Mouse (Mus musculus): ENCODE data around the gene Abl2. TPM values are rescaled to one million over a fixed set of nuclear protein-coding genes. Genes with fewer than 3 reads are reported as not detected.

Abl2 gene
- polyA plus RNA-seq, 1 experiment = 16.4 TPM

DNA sequence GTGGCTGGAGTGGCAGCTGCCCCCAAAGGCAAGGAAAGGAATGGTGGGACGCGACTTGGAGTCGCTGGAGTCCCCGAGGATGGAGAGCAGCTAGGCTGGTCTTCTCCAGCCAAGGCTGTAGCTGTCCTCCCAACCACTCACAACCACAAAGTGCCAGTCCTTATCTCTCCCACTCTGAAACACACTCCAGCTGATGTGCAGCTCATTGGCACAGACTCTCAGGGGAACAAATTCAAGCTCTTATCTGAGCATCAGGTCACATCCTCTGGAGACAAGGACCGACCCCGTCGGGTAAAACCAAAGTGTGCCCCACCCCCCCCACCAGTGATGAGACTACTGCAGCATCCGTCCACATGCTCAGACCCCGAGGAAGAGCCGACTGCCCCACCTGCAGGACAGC lies 83.2 kb downstream of the Abl2 start:
- no peak overlapping the region for H3K27ac ChIP-seq (ENCODE audit: insufficient read depth, low read length)
- no peak overlapping the region for H3K4me3 ChIP-seq (replicated peaks; ENCODE audit: insufficient read depth, low read depth, low read length)
- no peaks in the 10 kb centered on the region for H3K27me3 ChIP-seq (ENCODE audit: control insufficient read depth, insufficient read depth, low read length)
- peaks cover 21% of the 10 kb centered on the region for H3K4me1 ChIP-seq (ENCODE audit: control insufficient read depth, insufficient read depth, low read length)
- TF ChIP-seq POLR2A (IDR thresholded peaks at IDR 0.05; ENCODE audit: borderline replicate concordance, insufficient read depth, low read length) (no peak), CTCF (IDR thresholded peaks at IDR 0.05; ENCODE audit: borderline replicate concordance, insufficient read depth, low read depth, low read length) (no peak)
- DNase-seq = no peak
- WGBS = 81% methylated on average over 10 of the region's 10 CpGs

- TF ChIP-seq POLR2A (IDR thresholded peaks at IDR 0.05; ENCODE audit: borderline replicate concordance, insufficient read depth, low read length) (no peak), CTCF (IDR thresholded peaks at IDR 0.05; ENCODE audit: borderline replicate concordance, insufficient read depth, low read depth, low read length) (no peak)
- Histone ChIP-seq H3K4me1 (ENCODE audit: control insufficient read depth, insufficient read depth, low read length) (peaks cover 25% of the 10 kb centered on the region), H3K4me3 (replicated peaks; ENCODE audit: insufficient read depth, low read depth, low read length) (no peak overlapping the region), H3K27me3 (ENCODE audit: control insufficient read depth, insufficient read depth, low read length) (no peaks in the 10 kb centered on the region), H3K27ac (ENCODE audit: insufficient read depth, low read length) (no peak overlapping the region)
- 77% methylated on average over 12 of the region's 12 CpGs for WGBS
- DNase-seq = no peak
Measured at GRCm38 (mm10) chr1:156642813-156643212, 84.2 kb downstream of the Abl2 start.

GRCm38 (mm10) chr1:156644061-156644460 lies 85.5 kb downstream of the Abl2 start:
- no peak for DNase-seq
- Histone ChIP-seq H3K27me3 (ENCODE audit: control insufficient read depth, insufficient read depth, low read length) (no peaks in the 10 kb centered on the region), H3K27ac (ENCODE audit: insufficient read depth, low read length) (peak overlapping the region; percentile 73; the same call in 1 of the 2 replicates), H3K4me1 (ENCODE audit: control insufficient read depth, insufficient read depth, low read length) (peaks cover 25% of the 10 kb centered on the region), H3K4me3 (replicated peaks; ENCODE audit: insufficient read depth, low read depth, low read length) (no peak overlapping the region)
- TF ChIP-seq CTCF (IDR thresholded peaks at IDR 0.05; ENCODE audit: borderline replicate concordance, insufficient read depth, low read depth, low read length) = no peak
- TF ChIP-seq POLR2A (IDR thresholded peaks at IDR 0.05; ENCODE audit: borderline replicate concordance, insufficient read depth, low read length) = no peak
- WGBS = 72% methylated on average over 10 of the region's 10 CpGs

- H3K27me3 ChIP-seq (ENCODE audit: control insufficient read depth, insufficient read depth, low read length) = no peaks in the 10 kb centered on the region
- H3K27ac ChIP-seq (ENCODE audit: insufficient read depth, low read length) = peak overlapping the region; percentile 73
- WGBS = 17% methylated on average over 13 of the region's 13 CpGs
- TF ChIP-seq CTCF (IDR thresholded peaks at IDR 0.05; ENCODE audit: borderline replicate concordance, insufficient read depth, low read depth, low read length) (no peak), POLR2A (IDR thresholded peaks at IDR 0.05; ENCODE audit: borderline replicate concordance, insufficient read depth, low read length) (no peak)
- DNase-seq = peak; percentile 64 to 82
- no peak overlapping the region for H3K4me3 ChIP-seq (replicated peaks; ENCODE audit: insufficient read depth, low read depth, low read length)
- H3K4me1 ChIP-seq (ENCODE audit: control insufficient read depth, insufficient read depth, low read length) = peaks cover 25% of the 10 kb centered on the region
Measured at GRCm38 (mm10) chr1:156644780-156645523, 86.4 kb downstream of the Abl2 start.

GRCm38 (mm10) chr1:156645971-156646370 lies 87.4 kb downstream of the Abl2 start:
- WGBS = 57% methylated on average over 4 of the region's 4 CpGs
- peak; percentile 53 to 69 for DNase-seq
- H3K4me3 ChIP-seq (replicated peaks; ENCODE audit: insufficient read depth, low read depth, low read length) = no peak overlapping the region
- H3K27me3 ChIP-seq (ENCODE audit: control insufficient read depth, insufficient read depth, low read length) = no peaks in the 10 kb centered on the region
- H3K27ac ChIP-seq (ENCODE audit: insufficient read depth, low read length) = peak overlapping the region; percentile 73; the same call in 1 of the 2 replicates
- TF ChIP-seq CTCF (IDR thresholded peaks at IDR 0.05; ENCODE audit: borderline replicate concordance, insufficient read depth, low read depth, low read length) (no peak), POLR2A (IDR thresholded peaks at IDR 0.05; ENCODE audit: borderline replicate concordance, insufficient read depth, low read length) (no peak)
- peaks cover 19% of the 10 kb centered on the region for H3K4me1 ChIP-seq (ENCODE audit: control insufficient read depth, insufficient read depth, low read length)

DNA sequence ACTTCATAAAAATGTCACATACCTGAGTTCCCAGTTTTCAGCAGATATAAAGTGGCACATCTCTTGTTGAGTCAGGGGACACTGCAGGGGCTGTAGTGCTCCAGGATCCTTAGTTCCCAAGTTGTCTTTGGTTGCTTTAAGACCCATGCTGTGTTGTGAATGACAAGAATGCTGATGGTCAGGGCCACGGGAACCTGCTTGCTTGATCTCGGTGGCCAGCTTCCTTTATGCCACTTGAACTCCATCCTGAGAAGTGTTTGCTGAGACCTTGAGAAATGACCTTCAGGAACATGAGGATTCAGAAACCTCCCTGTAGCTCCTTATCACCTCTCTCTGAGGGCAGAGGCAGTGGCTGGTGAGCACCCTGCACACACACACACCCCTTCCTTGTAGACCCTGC lies 90.1 kb downstream of the Abl2 start:
- peaks cover 19% of the 10 kb centered on the region for H3K4me1 ChIP-seq (ENCODE audit: control insufficient read depth, insufficient read depth, low read length)
- no peak overlapping the region for H3K4me3 ChIP-seq (replicated peaks; ENCODE audit: insufficient read depth, low read depth, low read length)
- TF ChIP-seq CTCF (IDR thresholded peaks at IDR 0.05; ENCODE audit: borderline replicate concordance, insufficient read depth, low read depth, low read length) (no peak), POLR2A (IDR thresholded peaks at IDR 0.05; ENCODE audit: borderline replicate concordance, insufficient read depth, low read length) (no peak)
- 32% methylated on average over 2 of the region's 2 CpGs for WGBS
- no peak for DNase-seq
- no peaks in the 10 kb centered on the region for H3K27me3 ChIP-seq (ENCODE audit: control insufficient read depth, insufficient read depth, low read length)
- no peak overlapping the region for H3K27ac ChIP-seq (ENCODE audit: insufficient read depth, low read length)

GRCm38 (mm10) chr1:156650631-156651030 lies 92.0 kb downstream of the Abl2 start:
- Histone ChIP-seq H3K4me1 (ENCODE audit: control insufficient read depth, insufficient read depth, low read length) (peaks cover 19% of the 10 kb centered on the region), H3K4me3 (replicated peaks; ENCODE audit: insufficient read depth, low read depth, low read length) (no peak overlapping the region), H3K27ac (ENCODE audit: insufficient read depth, low read length) (no peak overlapping the region), H3K27me3 (ENCODE audit: control insufficient read depth, insufficient read depth, low read length) (no peaks in the 10 kb centered on the region)
- TF ChIP-seq CTCF (IDR thresholded peaks at IDR 0.05; ENCODE audit: borderline replicate concordance, insufficient read depth, low read depth, low read length) = no peak
- TF ChIP-seq POLR2A (IDR thresholded peaks at IDR 0.05; ENCODE audit: borderline replicate concordance, insufficient read depth, low read length) = no peak
- 76% methylated on average over 9 of the region's 9 CpGs for WGBS
- no peak for DNase-seq

DNA sequence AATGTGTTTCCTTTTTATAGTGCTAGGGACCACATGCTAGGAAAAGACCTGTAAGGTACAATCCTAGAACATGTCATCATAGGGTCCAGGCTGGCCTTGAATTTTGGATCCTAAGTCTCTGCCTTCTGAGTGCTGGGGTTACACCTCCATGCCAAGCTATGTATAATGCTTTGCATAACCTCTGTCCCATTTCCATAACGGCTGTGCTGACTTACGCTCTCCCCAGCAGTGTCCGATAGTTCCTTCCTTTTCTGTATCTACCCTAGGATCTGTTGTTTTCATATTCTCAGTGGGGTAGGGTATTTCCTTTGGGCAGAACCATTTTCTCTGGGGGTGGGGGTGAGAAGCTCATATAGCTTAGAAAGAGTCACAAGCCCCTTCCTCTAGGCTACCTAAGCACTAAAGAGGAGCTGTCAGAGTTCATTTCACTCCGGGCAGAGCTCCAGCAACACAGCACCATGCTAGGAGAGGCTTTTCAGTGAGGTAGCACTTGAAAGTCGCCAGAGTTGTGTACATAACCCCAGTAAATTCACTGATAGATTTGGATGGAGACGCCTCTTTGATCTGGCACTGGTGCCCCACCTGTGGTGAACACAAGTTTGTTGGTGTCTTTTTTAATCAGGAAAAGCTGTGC lies 93.7 kb downstream of the Abl2 start:
- Histone ChIP-seq H3K4me1 (ENCODE audit: control insufficient read depth, insufficient read depth, low read length) (peaks cover 14% of the 10 kb centered on the region), H3K27me3 (ENCODE audit: control insufficient read depth, insufficient read depth, low read length) (no peaks in the 10 kb centered on the region), H3K27ac (ENCODE audit: insufficient read depth, low read length) (no peak overlapping the region), H3K4me3 (replicated peaks; ENCODE audit: insufficient read depth, low read depth, low read length) (no peak overlapping the region)
- DNase-seq = no peak
- TF ChIP-seq POLR2A (IDR thresholded peaks at IDR 0.05; ENCODE audit: borderline replicate concordance, insufficient read depth, low read length) (no peak), CTCF (IDR thresholded peaks at IDR 0.05; ENCODE audit: borderline replicate concordance, insufficient read depth, low read depth, low read length) (no peak)
- WGBS = 54% methylated on average over 6 of the region's 6 CpGs
